Mouse (Mus musculus) G1E (cell line): ENCODE measurements around the gene Asic4. TPM values are rescaled to one million over a fixed set of nuclear protein-coding genes. Genes with fewer than 3 reads are reported as not detected.

Experiments used
- ATAC-seq: 2 replicates; pipeline ENCODE4 v1.8.0; 2016; ENCODE audit warnings: mild to moderate bottlenecking; ENCODE audit not compliant: insufficient number of reproducible peaks, poor library complexity, low FRiP score, severe bottlenecking; ENCODE audit errors: extremely low read depth
- DNase-seq: peaks from one replicate; pipeline ENCODE4 v3.0.0; 2012; ENCODE audit warnings: low spot score
- H3K27me3 ChIP-seq: 2 replicates; pipeline ENCODE4 v1.6.1; 2012; ENCODE audit warnings: mild to moderate bottlenecking, low read length, inconsistent platforms; ENCODE audit not compliant: insufficient read depth
- H3K36me3 ChIP-seq: replicated peaks from 2 replicates; pipeline ENCODE3; 2012; ENCODE audit warnings: mild to moderate bottlenecking, inconsistent platforms
- H3K4me1 ChIP-seq: 2 replicates; pipeline ENCODE4 v1.6.1; 2012; ENCODE audit warnings: low read depth, low read length, inconsistent platforms, mixed read lengths; ENCODE audit not compliant: insufficient read depth
- H3K4me3 ChIP-seq: 2 replicates; pipeline ENCODE4 v1.5.1; 2012; ENCODE audit warnings: low read depth, mild to moderate bottlenecking, inconsistent platforms, low read length, moderate library complexity, mixed read lengths
- H3K9me3 ChIP-seq: replicated peaks from 2 replicates; pipeline ENCODE4 v1.6.1; 2012; ENCODE audit warnings: inconsistent platforms
- CTCF ChIP-seq: IDR thresholded peaks from 2 replicates; pipeline ENCODE4 v1.5.1; 2012; ENCODE audit warnings: low read depth, low read length, inconsistent platforms, mixed read lengths
- GATA1 ChIP-seq: IDR thresholded peaks from 2 replicates; pipeline ENCODE4 v1.6.1; 2012; ENCODE audit warnings: borderline replicate concordance, low read length, inconsistent platforms, mixed read lengths
- GATA2 ChIP-seq: IDR thresholded peaks from 2 replicates; pipeline ENCODE4 v1.6.1; 2012; ENCODE audit warnings: low read depth, low read length, inconsistent platforms, borderline replicate concordance
- POLR2AphosphoS5 ChIP-seq: IDR thresholded peaks from 2 replicates; pipeline ENCODE4 v1.6.1; 2012; ENCODE audit warnings: low read depth, low read length, inconsistent platforms; ENCODE audit not compliant: insufficient replicate concordance
- TAL1 ChIP-seq: conservative IDR thresholded peaks from 2 replicates; pipeline ENCODE4 v1.6.1; 2012; ENCODE audit warnings: low read depth, low read length, inconsistent platforms, mixed read lengths
- polyA plus RNA-seq: library from polyadenylated mRNA; stranded (reverse); fragments of >175 nt; gene quantifications from 2 replicates; pipeline ENCODE4 v1.2.3, GENCODE M21; 2012
- total RNA-seq, 2 experiments: library from RNA; stranded (forward) in 1 of 2; stranded (reverse) in 1 of 2; fragments of 200-1000 nt in 1 of 2; fragments of >200 nt in 1 of 2; fragmentation: Nextera tagmentation in 1 of 2; gene quantifications; 2 replicates each; pipeline ENCODE4 v1.2.3; 2014 to 2017

Gene Asic4
- total and polyA plus RNA-seq, 3 experiments = 1.7 to 8.8 (median 2.9) TPM

DNA sequence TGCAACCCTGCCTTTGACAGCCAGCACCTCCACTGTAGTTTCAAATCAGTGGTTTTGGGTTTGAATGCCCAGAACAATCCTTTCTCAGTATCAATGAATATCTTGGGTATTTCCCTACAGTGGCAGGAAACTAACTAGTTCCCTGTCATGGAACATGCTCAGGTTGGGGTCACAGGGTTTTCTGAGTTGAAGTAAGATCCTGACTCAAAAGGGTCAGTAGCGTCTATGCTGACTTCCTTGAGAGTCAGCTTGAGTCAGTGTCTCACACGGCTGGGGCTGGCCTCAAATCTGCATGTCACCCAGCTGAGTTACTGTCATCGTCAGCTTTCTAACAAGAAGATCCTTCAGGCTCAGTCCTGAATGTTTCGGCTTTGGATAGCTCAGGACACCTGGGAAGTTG, 48.7 kb downstream of the Asic4 start:
- no peak for TF ChIP-seq TAL1
- no peak for TF ChIP-seq POLR2AphosphoS5
- TF ChIP-seq GATA1 = no peak
- no peak for TF ChIP-seq CTCF
- no peak for TF ChIP-seq GATA2
- H3K9me3 ChIP-seq = no peaks in the 10 kb centered on the region
- no peak for ATAC-seq
- DNase-seq = no peak
- H3K27me3 ChIP-seq = peaks cover 19% of the 10 kb centered on the region; the same call in 1 of the 2 replicates
- H3K36me3 ChIP-seq = no peaks in the 10 kb centered on the region
- no peaks in the 10 kb centered on the region; the same call in 1 of the 2 replicates for H3K4me1 ChIP-seq
- no peak overlapping the region for H3K4me3 ChIP-seq

DNA sequence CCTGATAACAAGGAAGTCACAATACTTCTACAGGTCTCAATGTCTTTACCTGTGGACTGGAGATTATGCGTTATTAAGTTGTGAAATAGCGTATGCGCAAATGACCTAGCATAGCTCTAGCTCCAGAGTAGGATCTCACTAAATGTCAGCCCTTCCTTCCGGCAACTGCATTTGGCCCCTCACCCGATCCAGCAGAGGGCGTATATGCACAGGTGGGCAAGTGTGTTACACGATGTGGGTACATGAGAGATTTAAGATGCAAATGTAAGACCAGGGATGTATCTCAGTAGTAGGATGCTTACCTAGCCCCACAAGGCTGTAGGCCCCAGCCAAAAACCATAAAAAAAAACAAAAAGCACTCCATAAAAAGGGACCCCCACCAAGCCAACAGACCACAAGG, 49.2 kb downstream of the Asic4 start:
- no peak for TF ChIP-seq TAL1
- TF ChIP-seq CTCF = 0 out of 2 replicates have a peak, but pooled peaks have one; percentile 5
- Histone ChIP-seq H3K36me3 (no peaks in the 10 kb centered on the region), H3K27me3 (peaks cover 18% of the 10 kb centered on the region; the same call in 1 of the 2 replicates), H3K4me1 (no peaks in the 10 kb centered on the region; the same call in 1 of the 2 replicates), H3K4me3 (no peak overlapping the region), H3K9me3 (no peaks in the 10 kb centered on the region)
- no peak for ATAC-seq
- no peak for DNase-seq

DNA sequence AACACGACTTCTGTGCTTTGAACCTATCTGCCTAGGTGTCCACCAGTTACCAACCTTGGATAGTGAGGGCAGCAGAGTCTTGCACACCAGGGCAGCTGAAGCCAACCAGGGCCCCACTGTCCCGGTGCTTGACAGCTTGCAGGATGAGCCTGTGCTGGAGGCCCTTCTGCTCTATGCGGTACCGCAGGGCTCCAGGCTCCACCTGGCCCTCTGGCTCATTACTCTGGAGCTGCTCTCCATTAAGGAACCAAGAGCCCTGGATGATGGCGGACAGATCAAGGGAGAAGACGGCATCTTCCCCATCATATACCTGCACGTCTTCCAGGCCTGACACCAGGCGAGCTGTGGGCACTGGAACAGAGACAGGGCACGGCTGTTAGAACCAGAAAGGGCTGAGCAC, 51.7 kb downstream of the Asic4 start:
- Histone ChIP-seq H3K27me3 (peaks cover 31% of the 10 kb centered on the region; the same call in 1 of the 2 replicates), H3K36me3 (no peaks in the 10 kb centered on the region), H3K4me1 (no peaks in the 10 kb centered on the region), H3K4me3 (no peak overlapping the region), H3K9me3 (peaks cover 10% of the 10 kb centered on the region)
- ATAC-seq = no peak
- no peak for DNase-seq
- TF ChIP-seq POLR2AphosphoS5 = no peak

DNA sequence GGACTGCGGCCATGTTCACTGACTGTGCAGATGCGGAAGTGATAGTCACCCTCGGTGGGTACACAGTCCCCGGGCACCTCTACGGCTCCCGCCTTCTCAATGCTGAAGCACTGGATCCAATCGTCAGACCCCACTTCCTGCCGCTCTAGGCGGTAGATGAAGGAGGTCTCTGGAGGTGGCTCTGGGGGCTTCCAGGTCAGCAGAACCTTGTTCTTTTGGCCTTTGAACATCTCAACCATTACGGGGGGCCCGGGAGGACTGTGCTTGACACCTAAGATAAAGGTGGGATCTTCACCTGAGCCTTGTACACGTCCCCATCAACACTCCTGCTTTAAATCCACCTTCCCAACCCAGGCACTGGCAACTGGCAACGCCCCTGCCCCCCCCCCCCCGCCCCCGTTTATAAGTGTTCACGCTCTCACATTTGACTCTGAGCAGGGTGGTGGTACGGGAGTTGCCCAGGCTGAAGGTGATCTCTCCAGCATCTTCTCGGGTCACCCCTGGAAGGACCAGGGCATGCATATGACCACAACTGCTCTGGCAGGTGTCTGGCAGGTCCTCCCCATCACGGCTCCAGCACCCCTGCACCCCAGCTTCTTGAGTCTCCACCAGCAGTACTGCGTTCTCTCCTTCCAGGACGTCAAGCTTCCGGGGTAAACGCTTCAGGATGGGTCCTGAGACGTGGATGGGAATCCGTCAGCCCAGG, 52.9 kb downstream of the Asic4 start:
- Histone ChIP-seq H3K36me3 (no peaks in the 10 kb centered on the region), H3K27me3 (peaks cover 31% of the 10 kb centered on the region; the same call in 1 of the 2 replicates), H3K9me3 (peaks cover 10% of the 10 kb centered on the region), H3K4me1 (no peaks in the 10 kb centered on the region), H3K4me3 (no peak overlapping the region)
- ATAC-seq (no peak), DNase-seq (no peak)
- no peak for TF ChIP-seq GATA1
- TF ChIP-seq POLR2AphosphoS5 = no peak
- no peak for TF ChIP-seq GATA2
- TF ChIP-seq TAL1 = no peak
- no peak for TF ChIP-seq CTCF

GRCm38 (mm10) chr1:75503651-75503980, 53.4 kb downstream of the Asic4 start:
- Histone ChIP-seq H3K4me3 (no peak overlapping the region), H3K9me3 (peaks cover 10% of the 10 kb centered on the region), H3K27me3 (peaks cover 31% of the 10 kb centered on the region; the same call in 1 of the 2 replicates), H3K4me1 (no peaks in the 10 kb centered on the region), H3K36me3 (no peaks in the 10 kb centered on the region)
- DNase-seq (no peak), ATAC-seq (no peak)
- TF ChIP-seq POLR2AphosphoS5 (no peak), GATA1 (no peak), GATA2 (no peak), TAL1 (no peak)

GRCm38 (mm10) chr1:75504256-75505045, 54.2 kb downstream of the Asic4 start:
- peaks cover 34% of the 10 kb centered on the region; the same call in 1 of the 2 replicates for H3K27me3 ChIP-seq
- H3K9me3 ChIP-seq = peaks cover 10% of the 10 kb centered on the region
- H3K4me3 ChIP-seq = no peak overlapping the region
- no peak for TF ChIP-seq GATA2
- TF ChIP-seq CTCF = no peak
- no peak for TF ChIP-seq GATA1
- no peak for TF ChIP-seq POLR2AphosphoS5
- no peak for TF ChIP-seq TAL1
- DNase-seq (no peak), ATAC-seq (no peak)
- no peaks in the 10 kb centered on the region for H3K36me3 ChIP-seq
- H3K4me1 ChIP-seq = no peaks in the 10 kb centered on the region
